Mouse (Mus musculus) spleen, adult 2 months (tissue): ENCODE measurements around the gene Dnaja3.

Experiments used
- CTCF ChIP-seq: fragments of 200-500 bp; IDR thresholded peaks from 2 replicates; pipeline ENCODE4 v1.5.1; 2011; ENCODE audit warnings: mild to moderate bottlenecking, inconsistent platforms; ENCODE audit not compliant: insufficient read depth, insufficient read length, insufficient replicate concordance; ENCODE audit errors: extremely low read depth
- POLR2A ChIP-seq: fragments of 200-500 bp; IDR thresholded peaks from 2 replicates; pipeline ENCODE4 v1.6.1; 2011; ENCODE audit warnings: low read depth, low read length, inconsistent platforms

DNA sequence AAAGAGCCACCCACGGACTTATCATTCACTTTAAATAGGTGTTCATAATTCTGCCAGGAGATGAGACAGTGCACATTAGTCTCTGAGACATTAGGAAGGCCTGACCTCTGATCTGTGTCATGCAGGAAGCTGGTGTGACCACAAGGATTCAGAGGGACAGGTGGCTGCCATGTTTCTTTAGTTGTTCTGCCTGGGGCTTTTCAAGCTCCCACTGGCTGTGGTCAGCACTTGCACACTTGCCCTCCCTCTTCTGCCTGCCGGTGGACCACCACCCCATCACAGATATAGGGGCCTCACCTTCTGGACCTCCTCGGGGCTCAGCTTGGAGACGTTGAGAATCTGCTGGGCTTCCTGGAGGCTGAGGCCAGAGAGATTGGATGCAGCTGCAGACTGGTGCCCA, 23.0 kb upstream of the Dnaja3 start:
- TF ChIP-seq CTCF (no peak), POLR2A (no peak)
